11 mouse cellular contexts compared by ENCODE assay signal in the genomic region with DNA sequence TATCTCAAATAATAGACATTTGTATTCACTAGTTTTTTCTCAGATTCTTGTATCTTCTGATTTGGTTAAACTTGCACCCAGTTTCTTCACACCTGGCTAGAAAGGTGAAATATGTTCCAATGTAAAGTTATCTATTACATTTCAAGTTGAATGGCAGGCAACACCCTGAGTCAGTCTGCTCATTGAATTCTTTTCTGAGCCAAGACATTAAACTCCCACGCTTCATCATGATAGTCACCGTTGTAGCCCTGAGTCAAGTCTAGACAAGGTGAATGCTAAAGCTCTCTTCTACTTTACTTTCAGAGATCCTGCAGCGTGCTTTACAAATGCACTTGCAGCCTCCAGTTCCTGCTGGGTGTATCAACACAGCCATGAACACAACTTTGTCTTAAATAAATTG.
"Had no signal": no experiment of that assay in that cellular context is flagged by ENCODE, and none has a peak within 500 bp of the region (broad histone marks: within the 10 kb centered on the region; RNA-seq: fewer than 3 reads in every experiment).

No protein-coding gene starts in this region.

- DNase-seq: retina, postnatal 1 day; right cerebral cortex, adult 18-20 months; right cerebral cortex, postnatal 14 days; right cerebral cortex, postnatal 25 days; right cerebral cortex, postnatal 4 days; thymus, adult 18-20 months; thymus, adult 2 months; thymus, postnatal 14 days; thymus, postnatal 25 days; thymus, postnatal 36 days; thymus, postnatal 4 days had no signal
